Mouse (Mus musculus) lung, postnatal 0 days (tissue): ENCODE data around the gene Ercc6l2.

Experiments used
- CTCF ChIP-seq: IDR thresholded peaks from 2 replicates; pipeline ENCODE4 v1.5.1; 2016; ENCODE audit warnings: antibody characterized with exemption, mild to moderate bottlenecking
- EP300 ChIP-seq: IDR thresholded peaks from 2 replicates; pipeline ENCODE4 v1.6.1; 2016; ENCODE audit warnings: antibody characterized with exemption, mild to moderate bottlenecking, control low read depth

GRCm38 (mm10) chr13:63917198-63917767 is 102.2 kb downstream of the Ercc6l2 start:
- TF ChIP-seq CTCF, result no peak
- no peak for TF ChIP-seq EP300
